Mouse (Mus musculus): ENCODE measurements around the gene Irf2bp2. TPM values are rescaled to one million over a fixed set of nuclear protein-coding genes. Genes with fewer than 3 reads are reported as not detected.

Irf2bp2 gene
- polyA plus RNA-seq, 1 experiment = 40.6 TPM

DNA sequence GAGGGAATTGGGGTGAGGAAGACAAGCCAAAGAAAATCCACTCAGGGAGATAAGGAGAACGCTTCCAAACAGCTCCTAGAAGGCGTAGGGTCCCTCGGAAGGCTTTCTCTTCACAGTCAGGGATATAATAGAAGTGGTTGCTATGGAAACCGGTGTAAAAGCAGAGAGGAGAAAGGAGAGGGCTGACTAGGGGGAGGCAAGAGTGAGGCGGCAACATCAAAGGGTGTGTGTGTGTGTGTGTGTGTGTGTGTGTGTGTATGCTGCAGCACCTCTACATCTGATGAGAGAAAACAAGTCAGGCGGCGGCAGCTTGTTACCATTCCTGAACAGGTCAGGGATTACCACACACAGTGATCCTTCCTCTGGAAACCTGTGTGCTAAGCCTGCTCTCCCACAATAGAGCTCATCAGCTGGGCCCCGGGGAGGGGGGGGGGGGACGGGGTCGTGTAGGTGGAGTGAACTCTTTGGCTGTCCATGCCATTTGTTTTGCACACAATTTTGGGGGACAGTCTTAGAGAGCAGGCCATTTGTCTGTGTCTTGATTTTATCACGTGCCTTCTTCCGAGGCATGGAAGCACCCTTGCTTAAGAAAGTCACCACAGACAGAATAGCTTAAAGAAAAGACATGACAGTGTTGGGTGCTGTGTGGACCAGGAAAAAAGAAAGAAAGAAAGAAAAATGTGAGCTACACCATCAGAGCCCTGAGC lies 55.0 kb downstream of the Irf2bp2 start:
- TF ChIP-seq CTCF (conservative IDR thresholded peaks at IDR 0.05; ENCODE audit: insufficient read depth, insufficient read length, low read depth, low read length) (no peak), POLR2A (IDR thresholded peaks at IDR 0.05; ENCODE audit: low read depth, low read length) (no peak)
- Histone ChIP-seq H3K4me1 (ENCODE audit: control insufficient read depth, insufficient read depth, low read length) (peaks cover 21% of the 10 kb centered on the region), H3K27me3 (replicated peaks; ENCODE audit: control insufficient read depth, insufficient read depth, low read length) (no peaks in the 10 kb centered on the region), H3K36me3 (ENCODE audit: control insufficient read depth, insufficient read depth, low read length) (no peaks in the 10 kb centered on the region), H3K27ac (ENCODE audit: insufficient read depth, low read depth, low read length) (0 out of 2 replicates have a peak overlapping the region, but pooled peaks have one; percentile 19), H3K4me3 (ENCODE audit: insufficient read depth, low read depth, low read length) (no peak overlapping the region)
- WGBS = 49% methylated on average over 12 of the region's 12 CpGs
- DNase-seq = no peak

Other genes with a start within 250 kb of the Irf2bp2 start
- 87.6 and 128 TPM in 2 replicates for gene Coa6, start 171.5 kb downstream of the Irf2bp2 start, polyA plus RNA-seq (2012; rRNA removed)
- gene Tarbp1, start 118.9 kb downstream of the Irf2bp2 start, polyA plus RNA-seq (2012; rRNA removed) = 2.7 and 3.2 TPM in 2 replicates